Mouse (Mus musculus): ENCODE measurements around the gene Fam110a. TPM values are rescaled to one million over a fixed set of nuclear protein-coding genes. Genes with fewer than 3 reads are reported as not detected.
A peak's percentile ranks its signal among the peaks of the same experiment; 100 is the strongest.

The Fam110a gene
- polyA plus RNA-seq, 1 experiment from 2014 or later = 43.4 TPM

DNA sequence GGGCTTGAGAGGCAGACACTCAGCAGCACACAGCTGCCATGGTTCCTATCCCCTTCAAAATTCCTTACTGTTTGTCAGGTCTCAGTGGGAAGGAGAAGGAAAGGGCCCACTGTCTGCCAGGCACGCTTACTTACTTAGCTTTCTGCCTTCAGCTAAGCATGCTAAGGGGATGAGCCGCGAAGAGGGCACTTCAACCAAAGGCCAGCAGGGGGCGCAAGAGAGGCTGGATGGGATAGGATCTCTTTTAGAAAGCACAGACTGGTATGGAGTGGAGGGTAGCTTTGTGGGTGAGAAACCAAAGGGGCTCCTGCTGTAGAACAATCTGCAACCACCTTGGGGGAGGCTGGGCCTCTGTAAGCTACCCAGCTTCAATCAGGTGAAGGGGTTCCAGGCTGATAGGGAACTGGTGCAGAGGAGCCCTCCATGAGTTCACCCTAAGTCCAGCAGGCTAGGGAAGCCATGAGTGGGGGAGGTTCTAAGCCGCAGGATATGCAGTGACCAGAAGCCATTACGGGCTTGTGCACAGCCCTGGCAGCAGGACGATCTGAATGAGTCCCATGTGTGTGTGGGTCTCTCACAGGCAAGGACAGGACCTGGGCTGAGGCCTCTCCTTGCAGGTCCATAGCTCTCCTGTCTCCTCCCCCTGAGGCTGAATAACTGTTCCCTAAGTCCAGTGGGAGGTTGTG, 49.5 kb downstream of the Fam110a start:
- H3K4me3 ChIP-seq (ENCODE audit: low read length) = no peak overlapping the region
- H3K36me3 ChIP-seq (ENCODE audit: control insufficient read depth, insufficient read depth, low read length) = no peaks in the 10 kb centered on the region
- ATAC-seq = peak; percentile 43; the same call in 1 of the 2 replicates
- 41% methylated on average over 7 of the region's 7 CpGs for WGBS
- no peak overlapping the region for H3K9ac ChIP-seq (ENCODE audit: low read depth, low read length)
- H3K27me3 ChIP-seq (replicated peaks; ENCODE audit: control insufficient read depth, insufficient read depth, low read length) = no peaks in the 10 kb centered on the region
- H3K9me3 ChIP-seq (ENCODE audit: control insufficient read depth, low read length) = no peaks in the 10 kb centered on the region
- no peak overlapping the region for H3K4me2 ChIP-seq (ENCODE audit: low read length)
- peaks cover 2% of the 10 kb centered on the region; the same call in 1 of the 2 replicates for H3K4me1 ChIP-seq (ENCODE audit: control insufficient read depth, insufficient read depth, low read depth, low read length)
- no peak overlapping the region for H3K27ac ChIP-seq (ENCODE audit: low read depth, low read length)

DNA sequence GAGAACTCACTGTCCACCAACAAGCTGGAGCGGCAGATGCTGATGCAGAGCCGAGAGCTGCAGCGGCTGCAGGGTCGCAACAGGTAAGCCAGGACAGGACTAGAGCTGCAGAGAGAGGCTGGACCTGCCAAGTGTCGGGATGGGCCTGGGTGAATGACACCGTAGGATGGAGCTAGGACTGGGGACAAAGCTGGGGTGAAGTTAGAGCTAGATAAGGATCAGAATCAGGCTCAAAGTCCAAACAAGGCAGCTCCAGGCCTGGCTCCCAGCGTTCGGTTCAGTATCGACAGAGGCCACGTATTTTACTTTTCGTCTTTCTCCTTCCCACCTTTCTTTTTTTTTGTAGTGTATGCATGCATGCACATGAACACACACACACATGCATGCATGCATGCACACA, 52.9 kb downstream of the Fam110a start:
- ATAC-seq = no peak
- Histone ChIP-seq H3K9ac (ENCODE audit: low read depth, low read length) (no peak overlapping the region), H3K4me1 (ENCODE audit: control insufficient read depth, insufficient read depth, low read depth, low read length) (peaks cover 2% of the 10 kb centered on the region; the same call in 1 of the 2 replicates), H3K36me3 (ENCODE audit: control insufficient read depth, insufficient read depth, low read length) (no peaks in the 10 kb centered on the region), H3K9me3 (ENCODE audit: control insufficient read depth, low read length) (no peaks in the 10 kb centered on the region), H3K4me3 (ENCODE audit: low read length) (no peak overlapping the region), H3K27ac (ENCODE audit: low read depth, low read length) (no peak overlapping the region), H3K4me2 (ENCODE audit: low read length) (no peak overlapping the region), H3K27me3 (replicated peaks; ENCODE audit: control insufficient read depth, insufficient read depth, low read length) (no peaks in the 10 kb centered on the region)
- 96% methylated on average over 11 of the region's 11 CpGs for WGBS

DNA sequence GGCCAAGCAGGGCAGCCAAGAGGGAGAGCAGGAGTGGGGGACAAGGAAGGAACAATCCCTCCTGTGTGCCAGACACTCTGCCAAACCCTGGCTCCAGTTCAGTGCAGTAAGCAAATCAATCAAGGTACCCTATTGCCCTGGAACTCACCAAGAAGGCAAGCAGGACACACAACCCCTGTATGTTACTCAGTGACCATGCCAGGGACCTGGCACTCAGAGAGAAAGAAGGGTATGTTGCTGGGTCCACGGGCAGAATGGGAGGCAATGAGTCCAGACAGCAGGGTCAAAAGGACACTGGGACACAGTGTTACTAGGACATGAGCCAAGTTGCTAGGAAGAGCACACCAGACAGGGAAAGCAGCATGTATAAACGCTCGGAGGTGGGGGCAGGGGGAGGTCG, 54.3 kb downstream of the Fam110a start:
- H3K4me1 ChIP-seq (ENCODE audit: control insufficient read depth, insufficient read depth, low read depth, low read length) = peaks cover 2% of the 10 kb centered on the region; the same call in 1 of the 2 replicates
- H3K27ac ChIP-seq (ENCODE audit: low read depth, low read length) = no peak overlapping the region
- no peaks in the 10 kb centered on the region for H3K9me3 ChIP-seq (ENCODE audit: control insufficient read depth, low read length)
- no peak overlapping the region for H3K9ac ChIP-seq (ENCODE audit: low read depth, low read length)
- no peaks in the 10 kb centered on the region for H3K36me3 ChIP-seq (ENCODE audit: control insufficient read depth, insufficient read depth, low read length)
- H3K4me2 ChIP-seq (ENCODE audit: low read length) = no peak overlapping the region
- 59% methylated on average over 4 of the region's 4 CpGs for WGBS
- H3K27me3 ChIP-seq (replicated peaks; ENCODE audit: control insufficient read depth, insufficient read depth, low read length) = no peaks in the 10 kb centered on the region
- no peak overlapping the region for H3K4me3 ChIP-seq (ENCODE audit: low read length)
- ATAC-seq = peak; percentile 75

DNA sequence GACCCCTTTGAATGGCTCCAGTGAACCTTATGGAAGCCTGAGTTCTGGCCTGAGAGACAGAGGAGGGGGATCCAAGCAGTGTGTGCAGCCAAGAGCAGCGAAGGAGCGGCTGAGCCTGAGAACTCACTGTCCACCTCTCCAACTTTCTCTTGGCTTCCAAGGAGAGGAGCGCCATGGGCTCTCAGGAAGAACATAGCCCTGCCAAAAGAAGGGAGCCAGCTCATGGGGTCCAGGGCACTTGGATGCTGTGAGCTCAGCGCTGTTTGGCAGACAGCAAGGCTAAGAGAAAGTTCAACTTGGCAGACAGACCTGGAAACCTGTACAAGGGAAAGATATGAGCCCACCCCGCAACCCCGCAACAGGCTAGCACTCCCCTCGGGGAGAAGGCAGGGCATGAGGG, 55.7 kb downstream of the Fam110a start:
- no peak overlapping the region for H3K27ac ChIP-seq (ENCODE audit: low read depth, low read length)
- 65% methylated on average over 7 of the region's 7 CpGs for WGBS
- H3K4me2 ChIP-seq (ENCODE audit: low read length) = no peak overlapping the region

DNA sequence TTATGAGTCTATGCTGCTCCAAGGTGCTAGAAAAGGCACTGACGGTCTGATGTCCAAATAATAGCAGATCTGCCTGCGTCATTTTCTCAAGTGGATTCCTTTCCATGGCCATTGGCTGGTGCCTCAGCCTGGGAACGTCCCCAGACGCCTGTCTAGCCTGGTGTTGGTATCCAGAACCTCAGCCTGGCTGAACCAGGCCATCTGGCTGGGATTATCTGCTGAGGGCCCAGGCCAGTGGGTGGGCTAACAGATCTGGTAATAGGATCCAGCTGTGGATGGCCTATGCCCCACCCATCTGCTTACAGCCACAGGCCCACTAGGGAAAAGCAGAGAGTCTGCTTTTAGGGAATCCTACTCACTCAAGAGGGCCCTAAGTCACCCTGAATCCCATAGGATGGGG, 58.4 kb downstream of the Fam110a start:
- Histone ChIP-seq H3K4me1 (ENCODE audit: control insufficient read depth, insufficient read depth, low read depth, low read length) (peaks cover 2% of the 10 kb centered on the region; the same call in 1 of the 2 replicates), H3K9me3 (ENCODE audit: control insufficient read depth, low read length) (no peaks in the 10 kb centered on the region), H3K27ac (ENCODE audit: low read depth, low read length) (no peak overlapping the region), H3K4me3 (ENCODE audit: low read length) (no peak overlapping the region), H3K36me3 (ENCODE audit: control insufficient read depth, insufficient read depth, low read length) (no peaks in the 10 kb centered on the region), H3K9ac (ENCODE audit: low read depth, low read length) (no peak overlapping the region), H3K27me3 (replicated peaks; ENCODE audit: control insufficient read depth, insufficient read depth, low read length) (no peaks in the 10 kb centered on the region), H3K4me2 (ENCODE audit: low read length) (no peak overlapping the region)
- WGBS = 68% methylated on average over 4 of the region's 4 CpGs
- no peak for ATAC-seq

More for the DNA sequence above, 55.7 kb downstream of the Fam110a start:
- Histone ChIP-seq H3K36me3 (ENCODE audit: control insufficient read depth, insufficient read depth, low read length) (no peaks in the 10 kb centered on the region), H3K27me3 (replicated peaks; ENCODE audit: control insufficient read depth, insufficient read depth, low read length) (no peaks in the 10 kb centered on the region), H3K4me1 (ENCODE audit: control insufficient read depth, insufficient read depth, low read depth, low read length) (peaks cover 2% of the 10 kb centered on the region; the same call in 1 of the 2 replicates), H3K4me3 (ENCODE audit: low read length) (no peak overlapping the region), H3K9me3 (ENCODE audit: control insufficient read depth, low read length) (no peaks in the 10 kb centered on the region), H3K9ac (ENCODE audit: low read depth, low read length) (no peak overlapping the region)
- peak; percentile 45; the same call in 1 of the 2 replicates for ATAC-seq

DNA sequence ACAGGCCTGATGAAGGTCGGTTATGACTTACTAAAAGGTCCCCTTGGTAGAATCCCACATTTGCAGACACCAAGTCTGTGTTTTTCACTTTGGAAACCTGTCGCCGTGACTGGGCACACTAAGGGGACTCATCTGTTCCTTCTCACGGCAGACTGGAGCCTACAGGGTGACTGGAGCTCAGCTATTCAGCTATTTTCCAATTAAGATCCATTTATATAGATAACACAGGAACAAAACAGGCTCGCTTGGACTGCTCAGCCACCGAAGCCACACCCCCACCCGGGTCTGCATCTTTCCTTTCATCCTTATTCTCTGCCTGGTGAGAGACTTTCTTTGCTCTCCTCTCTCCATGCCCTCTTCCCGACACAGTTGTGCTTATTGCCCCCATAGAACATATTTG, 59.0 kb downstream of the Fam110a start:
- H3K4me3 ChIP-seq (ENCODE audit: low read length) = no peak overlapping the region
- H3K9me3 ChIP-seq (ENCODE audit: control insufficient read depth, low read length) = no peaks in the 10 kb centered on the region
- WGBS = 70% methylated on average over 8 of the region's 8 CpGs
- no peak overlapping the region for H3K4me2 ChIP-seq (ENCODE audit: low read length)
- no peak overlapping the region for H3K27ac ChIP-seq (ENCODE audit: low read depth, low read length)
- H3K36me3 ChIP-seq (ENCODE audit: control insufficient read depth, insufficient read depth, low read length) = no peaks in the 10 kb centered on the region
- H3K27me3 ChIP-seq (replicated peaks; ENCODE audit: control insufficient read depth, insufficient read depth, low read length) = no peaks in the 10 kb centered on the region
- ATAC-seq = no peak
- H3K9ac ChIP-seq (ENCODE audit: low read depth, low read length) = no peak overlapping the region
- H3K4me1 ChIP-seq (ENCODE audit: control insufficient read depth, insufficient read depth, low read depth, low read length) = peaks cover 6% of the 10 kb centered on the region

MicroRNA genes within 50 kb of the gene (microRNA counts, 519-probe panel; counts per million panel counts)
- microRNA mmu-miR-1953 = not detected

Small RNAs within 50 kb of the gene (microRNA-seq; reads per million reads assigned to microRNA genes)
- gene Mir1953 = not detected

Other genes starting within 250 kb of the Fam110a start
- 65.1 and 65.7 TPM in 2 replicates for gene Psmf1, start 236.0 kb downstream of the Fam110a start, polyA plus RNA-seq (2015; fragmentation: Nextera tagmentation; extraction: Ambion mirVana)
- 0.35 and 0.55 TPM in 2 replicates for gene Rspo4, start 137.3 kb downstream of the Fam110a start, polyA plus RNA-seq (2015; fragmentation: Nextera tagmentation; extraction: Ambion mirVana)
- 0.36 and 0.46 TPM in 2 replicates for gene Angpt4, start 69.0 kb downstream of the Fam110a start, polyA plus RNA-seq (2015; fragmentation: Nextera tagmentation; extraction: Ambion mirVana)
- gene Slc52a3, start 16.3 kb upstream of the Fam110a start, polyA plus RNA-seq (2015; fragmentation: Nextera tagmentation; extraction: Ambion mirVana) = 1.8 and 2.3 TPM in 2 replicates
- gene Scrt2, start 101.3 kb upstream of the Fam110a start, polyA plus RNA-seq (2015; fragmentation: Nextera tagmentation; extraction: Ambion mirVana) = 7.6 and 8.0 TPM in 2 replicates
- 28.6 and 32.1 TPM in 2 replicates for gene Srxn1, start 125.3 kb upstream of the Fam110a start, polyA plus RNA-seq (2015; fragmentation: Nextera tagmentation; extraction: Ambion mirVana)
- gene Tcf15, start 163.3 kb upstream of the Fam110a start, polyA plus RNA-seq (2015; fragmentation: Nextera tagmentation; extraction: Ambion mirVana) = 1.3 TPM in 2 replicates
- 91.0 and 93.6 TPM in 2 replicates for gene Csnk2a1, start 246.6 kb upstream of the Fam110a start, polyA plus RNA-seq (2015; fragmentation: Nextera tagmentation; extraction: Ambion mirVana)

Data from hindbrain, embryonic 16.5 days (tissue).